Mouse (Mus musculus): ENCODE data around the gene Nedd4. TPM values are rescaled to one million over a fixed set of nuclear protein-coding genes. Genes with fewer than 3 reads are reported as not detected.
"Not testable (repeated sequence)": the region's sequence is repeated elsewhere in the genome, so short reads cannot be mapped to it uniquely, and the experiment has no call there.

The Nedd4 gene
- polyA plus RNA-seq, 1 experiment from 2014 or later, result 518 TPM

DNA sequence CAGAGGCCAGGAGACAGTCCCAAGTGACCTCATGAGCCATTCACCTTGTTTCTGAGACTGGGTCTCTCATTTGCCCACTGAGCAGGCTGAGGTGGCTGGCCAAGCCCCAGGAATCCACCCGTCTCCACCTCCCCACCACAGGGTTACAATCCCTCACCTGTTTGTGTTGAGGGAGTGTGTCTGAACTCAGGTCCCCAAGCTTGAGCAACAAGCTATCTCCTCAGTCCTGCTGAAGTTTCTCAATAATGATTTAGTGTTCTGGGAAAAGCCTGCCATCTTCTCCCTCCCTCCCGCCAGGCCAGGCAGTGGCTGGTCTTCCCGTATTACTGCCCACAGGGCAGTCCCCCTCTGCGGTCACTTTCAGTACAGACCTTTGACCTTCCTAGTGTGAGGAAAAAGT lies 5.7 kb upstream of the Nedd4 start:
- ATAC-seq (ENCODE audit: low FRiP score), result no peak

DNA sequence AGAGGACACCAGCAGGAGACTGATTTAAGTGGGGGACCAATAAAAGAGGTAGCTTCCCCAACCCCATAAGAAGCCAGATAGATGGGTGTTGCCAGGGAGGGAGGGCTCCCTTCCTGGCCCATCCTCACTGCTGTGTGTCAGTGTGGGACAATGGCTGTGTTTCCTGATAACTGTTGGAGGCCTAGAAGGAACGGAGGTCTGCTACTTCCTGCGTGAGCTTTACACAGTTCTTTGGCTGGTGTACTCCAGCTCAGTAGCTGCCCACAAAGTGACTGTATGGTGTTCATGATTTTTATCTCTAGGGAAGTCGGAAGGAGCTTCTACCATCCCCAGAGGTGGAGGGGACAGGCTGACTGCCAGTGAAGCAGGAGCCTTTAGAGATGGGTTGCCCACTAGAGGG lies 5.2 kb upstream of the Nedd4 start:
- no peak for ATAC-seq (ENCODE audit: low FRiP score)
- no peak overlapping the region for H3K27ac ChIP-seq
- H3K27me3 ChIP-seq, result no peaks in the 10 kb centered on the region
- no peaks in the 10 kb centered on the region for H3K36me3 ChIP-seq
- 25% methylated on average over 3 of the region's 3 CpGs for WGBS
- no peak overlapping the region for H3K9ac ChIP-seq
- no peak overlapping the region for H3K4me2 ChIP-seq
- no peak overlapping the region for H3K4me3 ChIP-seq
- peaks cover 21% of the 10 kb centered on the region for H3K4me1 ChIP-seq (replicated peaks)
- H3K9me3 ChIP-seq, result no peaks in the 10 kb centered on the region

More for the DNA sequence above, 5.7 kb upstream of the Nedd4 start:
- Histone ChIP-seq H3K27ac (no peak overlapping the region), H3K36me3 (no peaks in the 10 kb centered on the region), H3K4me1 (replicated peaks) (peaks cover 21% of the 10 kb centered on the region), H3K9me3 (no peaks in the 10 kb centered on the region), H3K4me3 (no peak overlapping the region), H3K4me2 (no peak overlapping the region), H3K27me3 (no peaks in the 10 kb centered on the region), H3K9ac (no peak overlapping the region)
- 25% methylated on average over 4 of the region's 4 CpGs for WGBS

DNA sequence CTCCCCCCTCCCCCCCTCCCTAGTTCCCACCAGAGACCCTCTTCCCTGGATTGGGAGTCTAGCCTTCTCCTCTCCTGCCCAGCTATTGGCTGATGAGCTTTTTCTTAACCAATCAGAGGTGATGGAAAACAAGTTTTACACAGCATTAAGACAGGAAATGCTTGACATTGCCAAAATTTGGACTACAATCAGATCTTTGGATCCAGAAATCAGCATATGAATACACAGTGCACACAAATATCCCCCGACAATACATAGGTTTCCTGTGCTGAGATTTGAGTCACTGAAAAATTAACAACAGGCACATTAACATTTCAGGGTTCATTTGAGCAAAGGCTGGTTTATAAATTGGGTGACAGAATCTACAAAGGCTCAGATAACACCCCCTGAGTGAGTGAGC lies 4.5 kb upstream of the Nedd4 start:
- Histone ChIP-seq H3K4me2 (no peak overlapping the region), H3K4me3 (no peak overlapping the region), H3K27ac (no peak overlapping the region), H3K4me1 (replicated peaks) (peaks cover 21% of the 10 kb centered on the region), H3K9me3 (no peaks in the 10 kb centered on the region), H3K27me3 (no peaks in the 10 kb centered on the region), H3K9ac (no peak overlapping the region), H3K36me3 (no peaks in the 10 kb centered on the region)
- ATAC-seq (ENCODE audit: low FRiP score), result no peak
- 73% methylated on average over 1 of the region's 1 CpGs for WGBS

DNA sequence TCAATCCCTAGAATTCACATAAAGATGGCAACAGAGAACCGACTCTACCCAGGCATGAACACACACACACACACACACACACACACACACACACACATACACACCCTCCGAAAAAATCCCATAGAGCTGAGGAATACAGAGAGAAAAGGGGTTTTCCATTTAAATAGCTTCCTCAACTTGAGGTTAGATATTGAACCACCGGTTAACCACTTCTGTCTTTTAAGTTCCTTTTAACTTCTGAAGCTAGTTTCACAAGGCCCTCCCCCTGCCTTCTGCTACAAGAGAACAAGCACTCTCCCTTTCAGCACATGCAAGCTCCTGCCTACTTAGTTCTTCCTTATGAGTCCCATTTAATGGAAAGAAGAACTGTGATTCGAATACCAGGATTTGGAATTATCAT lies 2.0 kb upstream of the Nedd4 start:
- Histone ChIP-seq H3K36me3 (no peaks in the 10 kb centered on the region), H3K9ac (no peak overlapping the region), H3K27ac (no peak overlapping the region), H3K4me1 (replicated peaks) (peaks cover 32% of the 10 kb centered on the region), H3K4me3 (no peak overlapping the region), H3K4me2 (no peak overlapping the region), H3K9me3 (no peaks in the 10 kb centered on the region), H3K27me3 (no peaks in the 10 kb centered on the region)
- WGBS, result 72% methylated on average over 4 of the region's 4 CpGs
- no peak for ATAC-seq (ENCODE audit: low FRiP score)

DNA sequence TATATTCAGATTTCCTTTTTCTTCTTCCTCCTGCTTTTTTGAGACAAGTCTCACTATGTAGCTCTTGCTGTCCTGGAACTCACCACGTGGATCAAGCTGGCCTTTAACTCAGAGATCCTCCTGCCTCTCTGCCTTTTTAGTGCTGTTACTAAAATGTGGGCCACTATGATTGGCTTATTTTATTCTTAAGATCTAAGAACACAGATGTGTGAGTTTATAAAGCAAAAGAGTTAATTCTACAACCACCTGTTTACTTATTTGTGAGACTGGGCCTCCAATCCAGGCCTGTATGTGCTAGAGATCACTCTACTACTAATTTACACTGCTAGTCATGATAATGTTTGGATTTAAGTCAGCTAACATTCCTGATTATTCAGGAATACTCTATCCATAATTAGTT lies 1.2 kb upstream of the Nedd4 start:
- peak overlapping the region; percentile 87; the same call in 1 of the 2 replicates for H3K4me2 ChIP-seq
- no peak overlapping the region for H3K9ac ChIP-seq

DNA sequence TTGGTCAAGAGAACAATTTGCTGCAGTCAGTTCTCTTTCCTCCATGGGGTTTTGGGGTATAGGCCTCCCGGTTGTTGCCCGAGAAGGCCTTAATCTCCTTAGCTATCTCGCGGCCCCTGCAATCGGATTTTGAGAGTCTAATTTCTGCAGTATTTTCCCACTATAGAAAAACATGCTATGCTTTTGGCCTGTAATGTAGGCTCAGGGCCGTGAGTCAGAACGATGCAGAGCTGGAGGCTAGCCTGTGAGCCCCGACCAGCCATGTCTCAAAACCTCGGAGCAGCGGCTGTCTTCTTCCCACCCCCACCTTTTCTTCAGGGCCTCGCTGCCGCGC lies 618 bp upstream of the Nedd4 start:
- peak overlapping the region; percentile 99 for H3K4me3 ChIP-seq
- peak overlapping the region; percentile 87 for H3K4me2 ChIP-seq
- WGBS, result 1% methylated on average over 13 of the region's 13 CpGs
- peak overlapping the region; percentile 99 for H3K9ac ChIP-seq
- H3K9me3 ChIP-seq, result no peaks in the 10 kb centered on the region
- H3K4me1 ChIP-seq (replicated peaks), result peaks cover 38% of the 10 kb centered on the region
- no peaks in the 10 kb centered on the region for H3K27me3 ChIP-seq
- H3K36me3 ChIP-seq, result 0 out of 2 replicates have a peak, but pooled peaks cover 4% of the 10 kb centered on the region
- no peak for ATAC-seq (ENCODE audit: low FRiP score)
- peak overlapping the region; percentile 99 for H3K27ac ChIP-seq

More for the DNA sequence above, 1.2 kb upstream of the Nedd4 start:
- 0 out of 2 replicates have a peak, but pooled peaks cover 4% of the 10 kb centered on the region for H3K36me3 ChIP-seq
- H3K9me3 ChIP-seq, result no peaks in the 10 kb centered on the region
- peak overlapping the region; percentile 99 for H3K27ac ChIP-seq
- no peaks in the 10 kb centered on the region for H3K27me3 ChIP-seq
- peaks cover 35% of the 10 kb centered on the region for H3K4me1 ChIP-seq (replicated peaks)
- ATAC-seq (ENCODE audit: low FRiP score), result no peak
- H3K4me3 ChIP-seq, result no peak overlapping the region
- 54% methylated on average over 1 of the region's 1 CpGs for WGBS

DNA sequence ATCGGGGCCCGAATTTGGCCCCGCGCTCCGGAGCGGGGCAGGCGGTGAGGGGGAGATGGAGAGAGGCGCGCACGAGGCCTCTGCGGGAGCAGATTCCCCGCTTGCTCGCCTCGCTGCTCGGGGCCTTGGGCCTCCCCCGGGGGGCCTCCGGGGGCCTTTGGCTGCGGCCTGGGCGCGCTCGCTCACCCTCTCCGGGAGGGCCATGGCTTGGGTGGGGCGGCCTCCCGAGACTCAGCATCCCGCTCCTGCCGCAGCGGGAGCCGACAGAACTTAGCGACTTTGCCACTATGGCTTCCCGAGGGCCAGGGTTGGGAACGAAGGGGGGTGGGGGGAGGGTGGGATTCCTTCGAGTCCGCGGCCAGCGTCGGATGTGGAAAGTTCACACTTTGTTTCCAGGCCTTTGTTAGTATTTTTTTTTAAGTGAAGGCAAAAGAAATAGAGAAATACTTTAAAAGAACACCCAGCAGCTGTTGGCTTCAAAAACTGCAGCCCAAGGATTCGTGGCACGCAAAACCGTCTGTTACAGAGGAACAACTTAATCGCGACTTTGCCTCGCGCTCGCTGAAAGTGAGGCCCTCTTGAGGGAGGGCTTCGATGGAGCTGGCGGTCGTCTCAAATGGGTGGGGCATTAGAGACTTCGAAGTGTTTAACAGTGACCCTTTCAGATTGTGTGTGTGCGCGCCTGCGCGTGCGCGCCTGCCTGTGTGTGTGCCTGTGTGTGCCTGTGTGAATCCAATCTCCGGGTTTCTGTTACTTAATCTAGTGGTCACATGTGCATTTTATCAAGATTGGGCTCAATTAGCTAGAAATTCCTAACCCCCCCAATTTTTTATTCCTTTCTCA lies 766 bp downstream of the Nedd4 start:
- peak overlapping the region; percentile 99 for H3K4me3 ChIP-seq
- H3K4me2 ChIP-seq, result peak overlapping the region; percentile 87
- peak overlapping the region; percentile 99 for H3K27ac ChIP-seq
- ATAC-seq (ENCODE audit: low FRiP score), result peak; percentile 48
- H3K27me3 ChIP-seq, result no peaks in the 10 kb centered on the region
- H3K9me3 ChIP-seq, result no peaks in the 10 kb centered on the region
- peak overlapping the region; percentile 99 for H3K9ac ChIP-seq
- peaks cover 42% of the 10 kb centered on the region for H3K4me1 ChIP-seq (replicated peaks)
- WGBS, result under 1% methylated on average over 51 of the region's 55 CpGs
- peaks cover 15% of the 10 kb centered on the region for H3K36me3 ChIP-seq

DNA sequence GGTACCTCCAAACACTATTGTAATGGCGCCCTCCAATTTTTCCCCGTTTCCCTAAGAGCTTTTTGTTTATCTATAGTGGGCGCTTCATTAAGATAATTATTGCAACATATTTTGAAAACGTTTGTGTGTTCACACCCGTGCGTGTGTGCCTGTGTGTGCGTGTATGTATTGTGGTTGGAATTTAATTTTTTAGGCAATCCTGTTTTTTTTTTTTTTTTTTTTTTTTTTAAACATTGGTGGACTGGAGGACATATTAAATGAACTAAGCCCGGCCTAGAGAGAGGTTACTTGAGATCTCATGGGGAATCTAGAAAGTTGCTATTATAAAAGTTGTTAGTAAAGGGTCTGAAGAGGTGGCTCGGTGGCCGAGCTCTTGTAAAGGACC lies 1.4 kb downstream of the Nedd4 start:
- H3K4me3 ChIP-seq, result peak overlapping the region; percentile 99
- peak overlapping the region; percentile 99 for H3K27ac ChIP-seq
- no peak for ATAC-seq (ENCODE audit: low FRiP score)
- peak overlapping the region; percentile 87 for H3K4me2 ChIP-seq
- H3K27me3 ChIP-seq, result no peaks in the 10 kb centered on the region
- no peaks in the 10 kb centered on the region for H3K9me3 ChIP-seq
- H3K4me1 ChIP-seq (replicated peaks), result peaks cover 42% of the 10 kb centered on the region
- H3K36me3 ChIP-seq, result peaks cover 15% of the 10 kb centered on the region
- WGBS, result 8% methylated on average over 10 of the region's 10 CpGs
- peak overlapping the region; percentile 99 for H3K9ac ChIP-seq

DNA sequence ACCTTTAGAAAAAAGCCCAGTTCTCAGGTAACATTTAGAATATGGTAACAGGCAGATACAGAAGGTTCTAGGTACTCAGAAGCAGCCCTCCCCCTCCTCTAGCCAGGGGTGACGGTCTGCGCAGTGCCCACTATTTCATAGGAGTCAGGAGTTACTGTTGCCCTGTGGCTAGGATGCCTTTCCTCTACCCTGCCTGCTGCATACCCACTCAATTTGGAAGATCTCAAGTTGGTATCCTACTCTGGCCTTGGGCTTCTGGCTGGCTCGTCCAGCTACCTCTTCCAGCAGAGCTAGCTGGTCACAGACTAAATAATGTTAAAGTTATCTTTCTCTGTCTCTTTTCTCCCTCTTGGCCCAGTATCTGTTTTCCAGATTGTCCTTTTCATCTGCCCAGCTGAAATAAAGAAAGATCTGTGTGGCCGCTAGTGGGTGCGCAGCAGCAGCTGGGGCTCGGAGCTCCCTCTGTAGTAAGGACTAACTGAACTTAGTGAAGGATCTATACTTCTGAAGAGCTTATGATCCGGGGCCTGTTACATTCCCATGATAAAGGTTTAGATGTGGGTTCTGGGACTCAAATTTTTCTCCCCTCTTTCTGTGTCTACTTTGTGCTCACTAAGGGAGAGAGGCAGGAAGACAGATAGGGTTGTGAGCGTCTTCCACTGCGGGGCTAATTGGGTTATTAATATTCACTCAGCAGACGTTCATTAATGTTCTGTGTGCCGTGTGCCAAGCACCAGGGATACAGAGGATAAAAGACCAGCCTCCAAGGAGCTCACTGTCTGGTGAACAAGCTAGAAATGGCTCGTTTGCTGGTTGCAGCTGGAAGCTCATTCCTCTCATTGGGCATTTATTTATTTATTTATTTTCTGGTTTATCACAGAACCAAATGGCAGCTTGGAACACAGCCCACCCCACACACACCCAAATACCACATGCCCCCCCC lies 2.5 kb downstream of the Nedd4 start:
- Histone ChIP-seq H3K9me3 (no peaks in the 10 kb centered on the region), H3K4me2 (peak overlapping the region; percentile 87), H3K27ac (peak overlapping the region; percentile 99), H3K4me1 (replicated peaks) (peaks cover 52% of the 10 kb centered on the region), H3K4me3 (peak overlapping the region; percentile 99), H3K27me3 (no peaks in the 10 kb centered on the region), H3K36me3 (peaks cover 15% of the 10 kb centered on the region), H3K9ac (peak overlapping the region; percentile 99)
- no peak for ATAC-seq (ENCODE audit: low FRiP score)
- 23% methylated on average over 12 of the region's 12 CpGs for WGBS

DNA sequence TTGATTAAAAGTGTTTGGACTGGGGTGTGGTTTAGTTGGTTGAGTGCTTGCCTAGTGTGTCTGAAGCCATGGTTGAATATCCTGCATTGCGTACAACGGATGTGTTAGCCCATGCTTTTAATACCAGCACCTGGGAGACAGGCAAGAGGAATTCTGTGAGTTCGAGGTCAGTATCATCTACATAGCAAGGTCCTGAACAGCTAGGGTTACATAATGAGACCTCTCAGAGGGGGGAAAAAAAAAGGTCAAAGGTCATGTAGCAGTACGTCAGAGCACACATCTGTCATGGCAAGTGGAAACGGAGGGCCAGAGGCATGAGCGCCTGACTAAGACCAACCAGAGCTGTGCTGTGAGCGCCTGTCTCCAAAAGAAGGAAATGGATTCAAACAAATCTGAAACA lies 3.4 kb downstream of the Nedd4 start:
- peaks cover 59% of the 10 kb centered on the region for H3K4me1 ChIP-seq (replicated peaks)

DNA sequence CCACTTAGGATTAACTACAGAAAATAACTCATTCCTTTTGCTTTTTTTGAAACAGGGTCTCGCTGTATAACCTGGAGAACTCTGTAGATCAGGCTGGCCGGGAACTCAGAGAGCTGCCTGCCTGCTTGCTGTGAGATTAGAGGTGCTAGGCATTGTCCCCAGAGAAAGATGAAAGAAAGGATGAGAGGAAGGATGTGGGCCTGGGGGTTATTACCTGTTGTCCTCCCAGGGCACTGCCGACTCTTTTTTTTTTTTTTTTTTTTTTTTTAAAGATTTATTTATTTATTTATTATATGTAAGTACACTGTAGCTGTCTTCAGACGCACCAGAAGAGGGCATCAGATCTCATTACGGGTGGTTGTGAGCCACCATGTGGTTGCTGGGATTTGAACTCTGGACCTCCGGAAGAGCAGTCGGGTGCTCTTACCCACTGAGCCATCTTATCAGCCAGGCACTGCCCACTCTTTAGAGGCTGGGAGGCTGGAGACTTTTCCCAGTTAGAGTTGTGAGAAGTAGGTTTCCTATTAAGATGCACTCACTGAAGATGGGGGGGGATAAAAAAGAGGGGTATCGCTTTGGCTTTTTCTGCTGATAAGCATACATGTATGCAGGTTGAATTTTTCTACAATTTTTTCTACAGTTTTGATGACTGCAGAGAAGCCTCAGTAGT lies 4.3 kb downstream of the Nedd4 start:
- not testable (repeated sequence) for H3K4me3 ChIP-seq; ATAC-seq (ENCODE audit: low FRiP score); H3K27me3 ChIP-seq; H3K27ac ChIP-seq; H3K9me3 ChIP-seq; H3K9ac ChIP-seq; H3K4me2 ChIP-seq
- H3K4me1 ChIP-seq (replicated peaks), result peaks cover 55% of the 10 kb centered on the region
- WGBS, result 81% methylated on average over 7 of the region's 8 CpGs
- peaks cover 23% of the 10 kb centered on the region for H3K36me3 ChIP-seq

More for the DNA sequence above, 3.4 kb downstream of the Nedd4 start:
- H3K9ac ChIP-seq, result peak overlapping the region; percentile 49; the same call in 1 of the 2 replicates
- H3K27ac ChIP-seq, result peak overlapping the region; percentile 99
- peak overlapping the region; percentile 87 for H3K4me2 ChIP-seq
- no peak for ATAC-seq (ENCODE audit: low FRiP score)
- peak overlapping the region; percentile 99 for H3K4me3 ChIP-seq
- H3K27me3 ChIP-seq, result no peaks in the 10 kb centered on the region
- H3K9me3 ChIP-seq, result no peaks in the 10 kb centered on the region
- H3K36me3 ChIP-seq, result peaks cover 21% of the 10 kb centered on the region
- 35% methylated on average over 7 of the region's 7 CpGs for WGBS

DNA sequence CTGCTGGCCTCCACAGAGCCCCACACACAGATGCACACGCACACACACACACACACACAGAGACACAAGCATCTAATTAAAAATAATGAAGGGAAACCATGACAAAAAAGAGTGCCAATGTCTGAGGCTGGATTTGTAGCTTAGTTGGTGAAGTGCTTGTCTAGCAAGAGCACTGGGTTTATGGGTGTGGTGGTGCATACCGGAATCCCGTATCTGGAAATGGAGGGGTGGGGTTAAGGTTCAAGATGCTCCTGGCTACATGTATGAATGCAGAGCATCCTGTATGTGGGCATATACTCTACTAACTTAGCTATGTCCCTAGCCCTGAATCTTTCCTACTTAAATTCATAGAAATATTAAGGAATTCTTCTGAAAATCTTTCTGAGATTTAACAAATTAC lies 5.0 kb downstream of the Nedd4 start:
- Histone ChIP-seq H3K9ac (0 out of 2 replicates have a peak overlapping the region, but pooled peaks have one; percentile 51), H3K4me3 (no peak overlapping the region), H3K9me3 (no peaks in the 10 kb centered on the region), H3K27me3 (no peaks in the 10 kb centered on the region), H3K4me2 (no peak overlapping the region), H3K4me1 (replicated peaks) (peaks cover 55% of the 10 kb centered on the region), H3K36me3 (peaks cover 28% of the 10 kb centered on the region), H3K27ac (no peak overlapping the region)
- ATAC-seq (ENCODE audit: low FRiP score), result no peak
- whole genome bisulfite sequencing, result 91% methylated on average over 3 of the region's 3 CpGs

Measured in hindbrain, embryonic 13.5 days (tissue).